In the genomic region with DNA sequence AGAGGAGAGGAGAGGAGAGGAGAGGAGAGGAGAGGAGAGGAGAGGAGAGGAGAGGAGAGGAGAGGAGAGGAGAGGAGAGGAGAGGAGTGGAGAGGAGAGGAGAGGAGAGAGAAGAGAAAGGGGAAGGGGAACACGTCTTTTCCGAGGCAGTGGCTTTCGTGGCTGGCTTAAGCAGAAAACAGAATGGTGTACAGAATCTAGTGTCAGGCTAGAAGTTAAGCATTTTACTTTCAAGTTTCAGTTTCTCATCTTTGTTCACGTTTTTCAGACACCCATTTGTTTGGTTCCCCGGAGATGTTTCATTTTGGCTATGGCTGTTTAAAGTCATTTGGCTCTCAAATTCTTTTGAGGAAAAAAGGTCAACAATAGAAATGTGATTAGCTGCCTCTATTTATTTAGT, we compare ENCODE assay signal across 26 mouse cellular contexts. TPM values are rescaled to one million over a fixed set of nuclear protein-coding genes. Genes with fewer than 3 reads are reported as not detected.
"Had no signal": no experiment of that assay in that cellular context is flagged by ENCODE, and none has a peak within 500 bp of the region (broad histone marks: within the 10 kb centered on the region; RNA-seq: fewer than 3 reads in every experiment).

No protein-coding gene starts in this region.

- DNase-seq: gastrocnemius, postnatal 25 days; heart, adult 2 months; heart, postnatal 10 days; heart, postnatal 4 days; kidney, adult 18-20 months; kidney, adult 8-10 months; kidney, postnatal 10 days; kidney, postnatal 25 days; kidney, postnatal 4 days; left cerebral cortex, postnatal 4 days had no signal

- H3K4me3 ChIP-seq: heart, adult 2 months; hindbrain, embryonic 10.5 days; hindbrain, embryonic 12.5 days; intestine, embryonic 15.5 days; layer of hippocampus, adult 2 months; limb, embryonic 13.5 days; limb, embryonic 15.5 days; liver, embryonic 12.5 days had no signal

- H3K9me3 ChIP-seq: intestine, embryonic 15.5 days; limb, embryonic 15.5 days; liver, embryonic 12.5 days had no signal

- H3K4me1 ChIP-seq: hindbrain, embryonic 10.5 days; liver, embryonic 12.5 days had no signal

- H3K9ac ChIP-seq: hindbrain, embryonic 12.5 days; hindbrain, embryonic 14.5 days; intestine, embryonic 15.5 days; limb, embryonic 13.5 days; limb, embryonic 15.5 days; liver, embryonic 12.5 days; liver, embryonic 14.5 days had no signal

- H3K36me3 ChIP-seq: intestine, embryonic 15.5 days; liver, embryonic 12.5 days had no signal

- ATAC-seq: hindbrain, embryonic 16.5 days; inflammation-experienced regulatory T-cells, adult 6 months; intestine, embryonic 15.5 days; intestine, postnatal 0 days; liver, embryonic 12.5 days had no signal

- H3K27me3 ChIP-seq: hindbrain, embryonic 12.5 days; intestine, embryonic 15.5 days; limb, embryonic 13.5 days; limb, embryonic 15.5 days; liver, embryonic 12.5 days had no signal

- H3K27ac ChIP-seq: heart, adult 2 months; hindbrain, embryonic 10.5 days; hindbrain, embryonic 12.5 days; hindbrain, embryonic 14.5 days; intestine, embryonic 15.5 days; layer of hippocampus, adult 2 months; limb, embryonic 13.5 days; limb, embryonic 15.5 days; liver, embryonic 12.5 days; liver, embryonic 14.5 days had no signal

- H3K4me2 ChIP-seq: hindbrain, embryonic 12.5 days; hindbrain, embryonic 14.5 days; intestine, embryonic 15.5 days; limb, embryonic 13.5 days; limb, embryonic 15.5 days; liver, embryonic 12.5 days had no signal

RNA-seq across cellular contexts. Expression of a gene that starts 11.3 kb away (rescaled TPM):
- total RNA-seq: granulocyte monocyte progenitor cell, adult 5-6 weeks had no signal
- polyA plus RNA-seq: inflammation-experienced regulatory T-cells, adult 6 months had no signal

RNA-seq across cellular contexts. Expression of a gene that starts 27.4 kb away (rescaled TPM):
- total RNA-seq: granulocyte monocyte progenitor cell, adult 5-6 weeks; liver, adult 2 months had no signal
- polyA plus RNA-seq: hindbrain, embryonic 10.5 days; hindbrain, embryonic 12.5 days; inflammation-experienced regulatory T-cells, adult 6 months; kidney, embryonic 14.5 days; limb, embryonic 13.5 days; liver, adult 2 months; liver, embryonic 12.5 days; liver, embryonic 14.5 days; liver, embryonic 16.5 days had no signal

RNA-seq across cellular contexts. Expression of a gene that starts 47.0 kb away (rescaled TPM):
- total RNA-seq: granulocyte monocyte progenitor cell, adult 5-6 weeks had no signal
